Mouse (Mus musculus) retina, postnatal 7 days (tissue): ENCODE data around the gene Acod1.

Experiments used
- DNase-seq: peaks from one replicate; pipeline ENCODE4 v3.0.0-alpha.2; 2012; ENCODE audit warnings: low read depth, low spot score

Acod1 gene

DNA sequence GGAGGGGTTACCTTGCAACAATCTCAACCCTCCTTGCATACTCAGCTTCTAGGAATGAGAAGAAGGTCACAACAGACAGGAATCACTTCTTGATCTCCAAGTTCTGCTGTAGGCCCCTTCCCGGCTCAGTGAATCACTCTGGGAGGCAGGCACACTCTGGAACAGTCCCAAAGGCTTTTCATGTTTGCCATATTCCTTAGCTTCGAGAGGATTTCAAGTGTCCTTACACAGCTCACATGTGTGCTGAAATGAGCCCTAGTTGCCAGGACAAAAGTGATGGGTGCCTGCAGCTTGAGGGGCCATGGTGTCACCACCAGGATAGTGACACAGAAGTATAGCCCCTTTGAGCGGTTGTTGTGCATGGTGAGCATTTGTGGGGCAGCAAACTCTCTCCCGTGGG lies 26.0 kb downstream of the Acod1 start:
- DNase-seq, result no peak

DNA sequence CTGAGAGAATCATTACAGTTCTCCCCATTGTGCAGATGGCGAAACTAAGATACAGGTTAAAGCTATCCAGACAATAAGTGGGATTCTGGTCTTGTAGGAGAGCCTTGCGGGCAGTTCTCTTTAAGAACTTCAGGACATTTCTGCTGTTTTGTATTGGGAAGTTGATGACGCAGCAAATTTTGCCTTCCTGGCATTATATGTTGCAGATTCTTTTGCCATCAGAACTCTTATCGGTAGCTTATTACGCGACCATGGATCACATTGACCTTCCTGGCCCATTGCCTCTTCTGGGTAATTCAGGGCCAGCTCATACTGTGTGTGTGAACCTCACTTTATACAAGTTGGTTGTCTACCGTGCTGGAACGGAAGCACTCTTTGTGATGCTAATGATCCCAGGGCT lies 27.0 kb downstream of the Acod1 start:
- no peak for DNase-seq

DNA sequence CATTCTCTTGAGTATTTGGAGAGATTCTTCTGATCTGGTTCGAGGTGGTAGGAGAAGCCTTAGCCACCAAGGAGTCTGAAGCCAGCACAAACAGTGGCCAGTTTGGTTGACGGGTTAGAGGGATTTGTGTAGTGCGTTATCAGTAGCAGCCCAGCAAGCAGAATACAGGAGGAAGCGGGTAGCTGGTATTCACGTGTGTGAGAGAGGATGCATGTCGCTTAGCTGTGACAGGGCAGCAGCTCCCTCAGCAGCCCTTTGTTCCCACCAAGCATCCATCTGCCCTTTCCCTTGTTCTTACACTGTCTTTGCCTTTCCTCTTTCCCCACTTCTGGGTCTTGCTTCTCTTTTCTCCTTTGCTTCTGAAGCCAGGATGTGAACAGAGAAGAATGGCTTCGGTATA lies 28.4 kb downstream of the Acod1 start:
- no peak for DNase-seq

DNA sequence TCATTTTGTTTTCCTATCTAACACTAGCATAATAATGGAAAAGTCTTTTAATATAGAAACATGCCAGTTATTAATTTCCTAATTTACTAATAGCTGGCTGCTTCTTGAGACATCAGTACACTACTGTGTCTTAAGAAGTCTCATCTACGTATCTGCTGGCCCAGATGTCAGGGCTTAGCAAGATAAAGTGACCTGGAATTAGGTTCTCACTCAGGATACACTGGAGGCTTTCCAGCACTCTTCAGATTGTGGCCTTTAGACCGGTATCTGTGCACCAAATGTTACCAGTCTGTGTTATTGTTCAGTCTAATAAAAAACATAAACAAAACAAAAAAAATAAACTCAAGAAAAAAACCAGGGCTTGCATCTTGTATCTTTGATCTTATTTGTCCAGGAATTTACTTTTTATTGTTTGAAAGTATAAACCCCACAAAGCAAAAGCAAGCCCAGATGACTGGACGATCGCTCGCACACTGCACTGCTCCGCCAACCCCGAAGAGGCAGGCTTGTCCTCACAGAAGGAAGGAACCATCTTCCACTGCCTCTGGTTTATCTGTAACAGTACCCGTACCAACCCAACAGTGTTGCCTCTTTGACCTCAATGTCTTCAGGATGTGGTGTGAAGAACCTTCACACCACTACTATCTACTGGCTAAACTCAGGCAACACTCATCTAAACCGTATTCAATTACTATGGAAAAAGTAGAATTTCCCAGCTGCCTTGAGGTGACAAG lies 30.7 kb downstream of the Acod1 start:
- DNase-seq, result no peak

DNA sequence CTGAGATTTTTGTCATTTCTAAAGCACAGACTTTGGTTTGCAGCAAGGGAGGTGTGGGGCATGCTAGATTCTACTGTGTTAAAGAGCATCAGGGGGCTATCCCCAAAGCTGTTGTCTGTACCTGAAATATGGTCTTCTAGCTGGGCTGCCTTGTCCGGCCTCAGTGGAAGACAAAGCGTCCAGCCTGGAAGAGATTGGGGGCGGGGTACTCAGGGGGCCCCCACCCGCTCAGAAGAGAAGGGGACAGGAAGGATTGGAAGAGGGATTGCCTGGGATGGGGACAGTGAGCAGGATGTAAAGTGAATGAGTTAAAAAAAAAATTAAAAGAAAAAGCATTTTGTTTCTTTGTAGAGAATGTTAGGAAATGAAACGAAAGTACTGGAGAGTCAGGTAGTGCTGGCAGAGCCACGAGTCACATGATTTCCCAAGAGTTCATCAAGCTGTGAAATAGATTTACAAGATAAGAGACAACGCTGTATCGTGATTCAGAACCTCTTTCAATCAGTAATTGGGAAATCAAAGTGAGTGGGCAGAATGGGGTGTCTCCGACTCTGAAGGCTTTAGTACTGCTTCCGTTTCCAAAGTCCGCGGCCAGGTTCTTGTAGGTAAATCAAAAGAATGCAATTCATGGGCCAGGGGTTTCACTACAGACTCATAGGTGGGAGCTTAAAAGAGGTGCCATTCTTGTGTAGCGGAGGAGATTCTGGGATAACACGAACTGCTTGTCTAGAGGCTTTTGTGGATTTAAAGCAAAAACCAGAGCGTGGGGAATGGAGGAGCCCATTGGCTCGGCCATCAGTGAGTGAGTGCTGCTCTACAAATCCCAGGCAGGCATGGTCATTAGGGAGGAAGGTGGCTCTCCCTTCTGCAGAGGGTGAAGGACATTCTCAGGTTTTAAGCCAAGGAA lies 31.5 kb downstream of the Acod1 start:
- no peak for DNase-seq

DNA sequence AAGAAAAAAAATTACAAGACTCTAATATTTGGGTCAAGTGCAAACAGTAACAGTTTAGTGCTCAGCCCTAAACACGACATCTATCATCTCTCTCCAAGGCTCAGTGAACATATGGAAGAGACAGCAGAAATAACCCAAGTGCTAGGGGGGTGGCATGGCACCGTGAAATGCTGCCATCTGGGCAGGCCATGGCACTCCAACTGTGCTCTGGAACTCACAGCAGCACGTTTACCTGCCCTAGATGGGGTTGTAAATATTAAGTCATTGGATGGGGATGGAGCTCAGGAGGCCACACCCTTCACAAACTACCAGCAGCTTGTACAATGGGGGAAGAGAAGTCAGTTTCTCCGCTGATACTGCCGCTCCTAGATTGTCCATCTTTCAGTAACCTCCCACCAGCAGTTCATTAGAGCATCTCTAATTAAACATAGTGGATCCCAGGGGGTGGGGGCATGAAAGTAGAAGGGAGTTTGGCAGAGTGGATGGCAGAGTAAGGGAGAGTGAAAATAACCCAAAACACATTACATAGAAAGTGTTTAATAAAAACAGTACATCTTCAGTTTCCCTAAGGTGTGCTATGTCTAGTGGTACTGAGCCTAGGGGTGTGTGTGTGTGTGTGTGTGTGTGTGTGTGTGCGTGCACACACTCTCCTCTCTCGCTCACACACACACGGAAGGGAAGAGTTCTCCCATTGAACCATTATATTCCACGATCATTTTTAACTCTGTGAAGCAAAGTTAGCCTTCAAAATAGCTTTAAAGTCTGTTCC lies 32.6 kb downstream of the Acod1 start:
- no peak for DNase-seq

DNA sequence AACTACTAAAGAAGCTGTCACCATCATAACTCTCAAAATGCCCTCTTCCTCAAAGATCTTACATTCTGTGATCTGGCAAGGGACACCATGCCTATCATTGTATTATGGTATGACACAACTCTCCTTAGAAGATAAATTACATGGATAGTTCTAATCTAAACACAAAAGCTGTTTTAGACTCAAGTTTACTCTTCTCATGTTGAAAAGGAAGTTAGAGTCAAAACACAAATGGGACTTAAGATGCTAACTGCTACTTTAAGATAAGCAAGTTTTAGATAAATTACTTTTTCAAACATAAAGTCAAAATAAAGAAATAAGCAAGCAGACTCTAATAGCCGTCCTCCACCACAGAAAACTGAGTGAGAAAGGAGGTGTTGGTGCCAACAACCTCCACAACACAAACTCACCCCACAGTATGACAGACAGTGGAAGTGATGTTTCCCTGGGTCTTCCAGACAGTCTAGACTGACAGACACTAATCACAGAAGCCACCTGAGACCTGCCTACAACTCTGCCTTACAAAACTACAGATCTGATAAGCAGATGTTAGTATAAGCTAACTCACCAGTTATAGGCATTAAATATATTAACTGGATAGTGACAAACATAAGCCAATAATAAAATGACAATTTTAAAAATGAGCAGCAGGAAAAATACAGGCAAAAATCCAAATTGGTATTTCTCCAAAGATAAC lies 39.2 kb downstream of the Acod1 start:
- no peak for DNase-seq

DNA sequence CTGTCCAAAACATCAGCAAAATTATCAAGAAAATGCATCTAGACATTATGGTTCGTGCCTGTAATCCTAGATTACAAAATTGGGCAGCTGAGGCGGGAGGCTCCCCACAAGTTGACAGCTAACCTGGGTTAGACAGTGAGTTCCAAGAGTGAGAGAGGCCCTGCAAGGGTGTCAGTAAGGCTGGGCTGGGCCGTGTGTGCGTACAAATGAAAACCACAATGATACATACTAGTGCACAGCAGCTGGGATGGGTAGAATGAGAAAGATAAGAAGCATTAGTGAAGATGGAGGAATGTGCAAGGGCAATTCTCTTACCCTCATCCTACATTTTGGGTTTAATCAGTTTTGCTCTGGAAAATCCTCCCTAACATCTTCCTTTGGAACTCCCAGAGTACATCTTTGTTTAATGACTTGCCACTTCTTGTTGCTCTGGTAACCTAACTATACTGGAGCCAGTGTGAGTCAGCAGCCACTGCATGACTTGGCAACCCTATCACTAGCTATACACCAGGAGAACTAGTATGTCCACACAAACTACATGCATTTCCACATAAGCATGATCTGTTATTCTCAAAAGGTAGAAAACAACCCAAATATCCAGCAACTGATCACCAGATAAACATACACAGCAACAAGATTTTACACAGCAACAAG lies 40.0 kb downstream of the Acod1 start:
- no peak for DNase-seq

DNA sequence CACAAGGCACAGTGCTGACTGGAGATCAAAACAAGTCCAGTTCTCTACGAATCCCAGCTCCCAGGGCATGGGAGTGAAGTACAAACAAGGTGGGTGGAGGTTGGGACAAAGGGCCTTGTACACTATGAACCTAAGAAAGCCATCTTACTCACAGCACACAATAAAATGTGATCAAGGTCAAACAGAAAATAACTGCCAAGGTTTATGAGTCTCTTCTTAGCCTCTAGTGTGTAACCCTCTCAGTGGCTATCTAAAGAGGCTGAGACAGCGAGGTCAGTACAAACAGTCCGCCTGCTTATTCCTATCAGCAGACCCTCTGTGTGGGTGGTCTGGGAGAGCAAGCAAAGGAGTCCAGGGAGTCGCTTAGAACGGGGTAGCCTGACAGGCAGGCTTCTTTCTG lies 41.1 kb downstream of the Acod1 start:
- DNase-seq, result no peak

DNA sequence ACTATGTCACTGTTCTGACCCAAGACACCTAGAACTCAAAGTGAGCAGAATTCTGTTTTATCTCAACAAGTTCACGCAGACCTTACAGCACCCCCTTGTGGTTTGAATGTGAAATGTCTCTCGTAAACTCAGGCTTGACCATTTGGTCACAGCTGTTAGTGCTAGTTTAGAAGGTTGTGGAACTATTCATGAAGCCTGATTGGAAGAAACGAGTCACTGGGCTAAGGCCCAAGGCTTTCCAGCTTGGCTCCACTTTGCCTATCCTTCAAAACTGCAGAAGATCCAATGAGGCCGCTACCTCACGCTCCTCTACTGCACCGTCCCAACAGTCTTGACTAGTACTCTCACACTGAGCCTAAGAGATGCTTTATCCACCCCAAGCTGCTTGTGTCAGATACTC lies 41.8 kb downstream of the Acod1 start:
- DNase-seq, result peak; percentile 30

DNA sequence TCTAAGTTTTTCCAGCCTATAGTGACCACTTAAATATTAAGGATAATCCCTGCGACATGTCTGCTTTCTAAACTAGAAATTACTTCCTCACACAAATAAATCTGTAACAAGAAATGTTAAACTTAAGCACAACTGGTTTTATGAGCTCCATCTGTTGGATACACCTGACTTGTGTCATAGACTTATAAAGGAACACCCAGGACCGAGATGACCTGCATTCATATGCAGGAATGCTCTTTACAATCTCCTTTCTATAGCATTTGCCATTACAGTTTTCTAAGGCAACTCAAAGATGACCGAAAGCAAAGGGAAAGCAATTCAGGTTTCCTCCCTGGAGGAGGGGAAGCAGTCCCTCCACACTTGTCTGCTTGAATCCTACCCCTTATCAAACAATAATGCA lies 46.5 kb downstream of the Acod1 start:
- no peak for DNase-seq

DNA sequence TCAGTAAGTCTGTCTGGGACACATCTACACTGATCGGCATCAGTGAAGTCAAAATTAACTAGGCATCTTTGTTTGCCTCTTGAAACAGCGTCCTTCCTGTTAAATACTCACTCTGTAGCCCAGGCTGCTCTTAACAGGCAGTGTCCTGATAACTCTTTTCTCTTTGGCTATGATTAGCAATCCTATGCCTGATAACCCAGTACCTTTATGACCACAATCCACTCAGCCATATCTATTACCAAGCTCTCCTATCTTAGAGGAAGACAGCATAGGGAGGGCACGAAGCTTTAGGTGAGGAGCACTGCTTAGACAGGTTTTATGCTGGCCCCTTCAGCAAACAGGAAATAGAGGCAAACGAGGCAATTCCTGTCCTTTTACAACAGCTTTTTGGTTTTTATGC lies 46.9 kb downstream of the Acod1 start:
- DNase-seq, result no peak

DNA sequence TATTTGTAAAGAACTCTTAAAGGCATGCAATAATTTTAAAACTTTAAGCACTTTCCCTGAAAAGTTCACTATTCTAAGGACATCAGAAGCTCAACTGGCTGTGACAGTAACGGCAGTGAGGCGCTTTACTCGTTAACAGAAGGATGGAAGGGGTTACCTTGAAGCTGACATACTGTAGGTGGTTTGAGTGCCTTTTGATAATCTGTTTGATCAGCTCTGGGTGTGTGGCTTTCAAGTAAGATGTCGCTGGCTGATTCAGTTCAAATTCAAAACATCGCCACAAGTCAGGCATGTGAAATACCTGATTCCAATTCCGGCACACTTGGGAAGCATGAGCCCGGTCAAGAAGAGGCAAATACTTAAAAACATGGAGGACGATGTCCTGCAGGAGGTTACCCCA lies 48.3 kb downstream of the Acod1 start:
- no peak for DNase-seq

DNA sequence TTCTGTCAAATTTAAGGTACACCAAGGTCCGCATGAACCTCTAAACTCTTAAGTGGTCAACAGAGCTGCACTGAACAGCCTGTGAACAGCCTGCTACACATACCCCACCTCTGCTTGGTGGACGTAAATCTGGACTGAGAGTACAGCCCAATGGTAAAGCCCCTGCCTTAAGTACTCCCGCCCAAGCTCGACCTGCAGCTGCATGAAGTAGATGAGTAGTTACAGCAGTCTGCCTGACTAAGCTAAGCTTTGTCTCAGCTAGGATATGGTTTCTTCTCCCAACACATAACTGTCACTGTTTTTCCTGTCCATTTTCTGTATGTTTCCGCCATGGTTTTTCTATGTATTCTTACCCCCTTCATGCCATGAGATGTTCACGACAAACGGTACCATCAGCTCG lies 49.0 kb downstream of the Acod1 start:
- DNase-seq, result no peak

DNA sequence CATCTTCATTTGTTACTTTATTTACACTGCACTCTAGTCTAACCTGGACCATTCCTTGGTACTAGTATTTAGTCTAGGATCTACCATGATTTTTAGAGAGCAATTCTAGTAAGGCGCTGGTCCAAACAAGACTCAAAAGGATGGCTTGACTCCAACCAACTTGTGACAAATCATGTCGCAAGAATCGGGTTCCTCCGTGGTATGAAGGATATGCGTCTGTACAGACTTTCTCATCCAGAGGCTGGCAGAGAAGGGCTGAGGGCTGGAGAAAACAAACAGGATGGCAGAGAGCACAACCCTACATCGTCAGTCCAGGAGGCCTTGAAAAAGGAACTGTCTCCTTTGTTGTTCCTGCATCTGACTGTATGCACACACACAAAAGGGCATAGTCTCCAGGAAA lies 49.8 kb downstream of the Acod1 start:
- DNase-seq, result no peak

DNA sequence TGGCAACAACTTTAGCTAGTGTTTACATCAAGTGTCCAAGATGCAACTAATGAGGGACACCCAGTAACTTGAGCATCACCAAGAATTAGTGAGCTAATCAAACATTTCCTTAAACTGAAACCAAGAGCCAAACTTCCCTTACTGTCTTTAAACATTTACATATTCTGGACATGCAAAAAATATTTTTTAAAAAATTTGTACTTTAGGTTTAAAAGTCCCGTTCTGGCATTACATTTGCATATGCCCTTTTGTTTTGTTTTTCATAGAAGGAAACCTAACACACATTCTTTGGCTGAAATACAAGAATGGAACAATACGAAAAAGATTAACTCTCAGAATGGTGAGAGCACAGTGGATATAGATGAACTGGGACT lies 51.4 kb downstream of the Acod1 start:
- DNase-seq, result no peak

DNA sequence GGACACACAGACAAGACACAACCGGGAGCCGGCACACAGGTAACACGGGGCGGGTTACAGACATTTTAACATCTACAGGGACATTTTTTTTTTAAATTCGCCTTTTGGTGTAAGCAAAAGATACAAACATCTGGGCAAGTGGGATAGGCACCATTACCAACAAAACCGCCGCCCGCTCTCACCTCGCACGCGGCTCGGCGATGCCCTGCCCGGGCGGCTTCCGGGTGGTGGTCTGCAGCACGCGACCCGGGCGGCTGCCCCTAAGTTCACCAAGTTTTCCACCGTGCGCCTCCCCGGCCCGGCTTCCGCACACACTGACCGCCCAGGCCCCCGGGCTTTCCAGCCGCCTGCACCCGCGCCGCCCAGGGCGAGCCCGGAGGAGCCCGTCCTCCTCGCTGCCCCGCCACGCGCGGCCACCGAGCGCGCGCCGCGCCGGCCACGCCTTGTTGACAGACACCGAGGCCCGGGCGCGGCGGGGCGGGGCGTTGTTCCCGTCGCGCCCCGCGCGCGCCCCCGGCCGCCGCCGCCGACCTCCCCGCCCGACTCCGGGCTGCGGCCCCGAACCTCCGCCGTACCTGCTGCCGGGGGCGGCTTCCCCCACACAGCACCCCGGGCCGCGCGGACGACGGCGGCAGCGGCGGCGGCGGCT lies 51.9 kb downstream of the Acod1 start:
- peak; percentile 69 for DNase-seq

DNA sequence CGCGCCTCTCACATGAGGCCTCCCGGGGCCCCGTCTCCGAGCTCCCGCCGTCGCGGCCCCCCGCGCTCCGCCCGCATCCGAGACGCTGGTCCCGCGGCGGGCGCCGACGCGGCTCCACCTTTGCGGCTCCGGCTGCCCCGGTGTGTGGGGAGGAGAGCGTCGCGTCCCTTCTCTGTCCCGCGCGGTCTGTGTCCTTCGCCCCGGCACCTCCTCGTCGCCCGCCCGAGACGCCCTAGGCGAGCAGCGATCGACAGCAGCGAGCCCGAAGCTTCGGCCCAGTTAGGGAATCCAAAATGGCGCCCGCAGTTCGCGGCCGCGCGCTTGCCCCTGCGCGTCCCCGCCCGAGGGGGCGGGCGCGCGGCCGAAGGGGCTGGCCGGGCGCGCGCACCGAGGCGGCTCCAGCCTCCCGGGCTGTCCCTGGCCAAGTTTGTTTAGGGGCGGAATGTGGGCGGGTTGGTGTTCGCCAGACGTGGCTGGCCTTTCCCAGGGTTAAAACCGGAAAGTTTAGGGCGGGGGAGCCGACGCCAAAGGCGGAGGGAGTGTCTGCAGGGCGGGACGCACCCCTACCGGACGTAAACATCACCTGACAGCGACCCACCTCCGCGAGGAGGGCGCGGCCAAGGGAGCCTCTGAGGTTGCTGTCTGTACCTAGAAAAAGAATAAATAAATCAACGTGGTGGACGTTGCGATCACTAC lies 52.6 kb downstream of the Acod1 start, which contains the start of gene Fbxl3:
Gene Fbxl3, minus strand, starts transcription at position 329 of the 696 bp plus-strand sequence.
- peak; percentile 78 for DNase-seq

DNA sequence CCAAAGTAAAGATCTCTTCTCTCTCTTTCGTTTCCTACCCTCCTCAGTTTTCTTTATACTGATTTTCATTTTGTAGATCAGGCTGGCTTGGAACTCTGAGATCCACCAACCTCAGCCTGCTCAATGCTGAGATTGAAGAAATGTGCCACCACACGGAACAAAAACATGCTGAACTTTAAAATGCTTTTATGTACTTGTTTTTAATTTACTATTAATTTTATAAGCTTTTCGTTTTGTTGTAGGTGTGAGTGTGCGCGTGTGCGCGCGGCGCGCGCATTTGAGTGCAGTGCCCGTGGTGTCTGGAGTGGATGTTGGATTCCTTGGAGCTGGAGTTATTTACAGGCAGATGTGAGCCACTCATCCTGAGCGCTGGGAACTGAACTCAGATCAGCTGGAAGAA lies 53.5 kb downstream of the Acod1 start:
- no peak for DNase-seq

DNA sequence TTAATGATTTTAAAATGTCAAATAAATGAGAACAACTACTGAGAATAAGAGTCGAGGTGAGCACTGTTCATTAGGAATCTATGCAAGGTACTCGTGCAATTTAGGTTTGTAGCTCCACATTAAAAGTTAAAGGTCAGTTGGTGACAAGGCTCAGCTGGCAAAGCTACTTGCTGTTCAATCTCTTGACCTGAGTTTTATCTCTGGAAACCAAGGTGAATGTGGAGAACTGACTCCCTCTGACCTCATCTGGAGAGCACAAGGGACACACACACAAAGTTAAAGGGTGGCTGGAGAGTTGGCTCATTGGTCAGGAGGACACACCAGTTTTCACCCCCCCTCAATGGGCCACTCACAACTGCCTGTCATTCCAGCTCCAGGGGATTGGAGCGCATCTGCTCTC lies 54.4 kb downstream of the Acod1 start:
- DNase-seq, result no peak
